In genomic region chr6:115006948-115007347, GRCm38 (mm10) we compare ENCODE assay signal across 9 mouse cellular contexts. TPM values are rescaled to one million over a fixed set of nuclear protein-coding genes. Genes with fewer than 3 reads are reported as not detected.
DNase-seq lines count a peak whose midpoint lies in the region; ATAC-seq lines count a peak whose summit lies in the region.
"Had no signal": no experiment of that assay in that cellular context is flagged by ENCODE, and none has a peak within 500 bp of the region (broad histone marks: within the 10 kb centered on the region; RNA-seq: fewer than 3 reads in every experiment).

No protein-coding gene starts in this region.

- DNase-seq in neural tube, embryonic 10.5 days (ENCODE audit: extremely low spot score, low spot score) = no peak
- peak; percentile 11 for DNase-seq in retina, embryonic 14.5 days (ENCODE audit: low spot score)
- no peak for DNase-seq in spleen, postnatal 14 days (ENCODE audit: low spot score in 2 of 2)
- no peak for DNase-seq in left cerebral cortex, adult 9 months (ENCODE audit: low spot score in 2 of 2)
- DNase-seq in layer of hippocampus, postnatal 14 days (ENCODE audit: low spot score in 2 of 2) = no peak

- no peaks in the 10 kb centered on the region for H3K27me3 ChIP-seq in neural tube, embryonic 13.5 days
- H3K27me3 ChIP-seq in forebrain, embryonic 16.5 days (replicated peaks; ENCODE audit: control insufficient read depth, insufficient read depth, low read length) = no peaks in the 10 kb centered on the region
- H3K27me3 ChIP-seq in intestine, embryonic 15.5 days (replicated peaks) = no peaks in the 10 kb centered on the region
- H3K27me3 ChIP-seq: limb, embryonic 15.5 days had no signal

- H3K27ac ChIP-seq in neural tube, embryonic 13.5 days (replicated peaks) = no peak overlapping the region
- no peak overlapping the region for H3K27ac ChIP-seq in forebrain, embryonic 16.5 days (ENCODE audit: low read length)
- no peak overlapping the region for H3K27ac ChIP-seq in intestine, embryonic 15.5 days
- H3K27ac ChIP-seq: limb, embryonic 15.5 days had no signal

- H3K9ac ChIP-seq in neural tube, embryonic 13.5 days = 0 out of 2 replicates have a peak overlapping the region, but pooled peaks have one; percentile 12
- H3K9ac ChIP-seq in forebrain, embryonic 16.5 days (replicated peaks; ENCODE audit: low read depth, low read length) = 0 out of 2 replicates have a peak overlapping the region, but pooled peaks have one; percentile 26
- H3K9ac ChIP-seq in intestine, embryonic 15.5 days = no peak overlapping the region
- H3K9ac ChIP-seq: limb, embryonic 15.5 days had no signal

- no peaks in the 10 kb centered on the region for H3K9me3 ChIP-seq in neural tube, embryonic 13.5 days
- no peaks in the 10 kb centered on the region for H3K9me3 ChIP-seq in forebrain, embryonic 16.5 days (ENCODE audit: control insufficient read depth, low read length)
- H3K9me3 ChIP-seq in intestine, embryonic 15.5 days = no peaks in the 10 kb centered on the region
- H3K9me3 ChIP-seq: limb, embryonic 15.5 days had no signal

- no peak overlapping the region for H3K4me2 ChIP-seq in neural tube, embryonic 13.5 days
- no peak overlapping the region for H3K4me2 ChIP-seq in forebrain, embryonic 16.5 days (ENCODE audit: low read length)
- no peak overlapping the region for H3K4me2 ChIP-seq in intestine, embryonic 15.5 days (replicated peaks)
- H3K4me2 ChIP-seq: limb, embryonic 15.5 days had no signal

- peaks cover 37% of the 10 kb centered on the region for H3K36me3 ChIP-seq in neural tube, embryonic 13.5 days
- H3K36me3 ChIP-seq in forebrain, embryonic 16.5 days (ENCODE audit: control insufficient read depth, insufficient read depth) = 0 out of 2 replicates have a peak, but pooled peaks cover 2% of the 10 kb centered on the region
- H3K36me3 ChIP-seq in intestine, embryonic 15.5 days = peaks cover 12% of the 10 kb centered on the region

- H3K4me1 ChIP-seq in neural tube, embryonic 13.5 days (replicated peaks) = peaks cover 10% of the 10 kb centered on the region; the same call in 1 of the 2 replicates
- peaks cover 6% of the 10 kb centered on the region; the same call in 1 of the 2 replicates for H3K4me1 ChIP-seq in forebrain, embryonic 16.5 days (replicated peaks; ENCODE audit: control insufficient read depth, insufficient read depth, low read length)
- H3K4me1 ChIP-seq in intestine, embryonic 15.5 days (replicated peaks) = peaks cover 4% of the 10 kb centered on the region; the same call in 1 of the 2 replicates

- no peak for ATAC-seq in neural tube, embryonic 13.5 days (ENCODE audit: low read depth)
- no peak for ATAC-seq in forebrain, embryonic 16.5 days
- ATAC-seq in intestine, embryonic 15.5 days = peak; percentile 77

- no peak overlapping the region for H3K4me3 ChIP-seq in neural tube, embryonic 13.5 days
- no peak overlapping the region for H3K4me3 ChIP-seq in forebrain, embryonic 16.5 days (replicated peaks; ENCODE audit: low read length)
- no peak overlapping the region for H3K4me3 ChIP-seq in intestine, embryonic 15.5 days (replicated peaks)
- H3K4me3 ChIP-seq: limb, embryonic 15.5 days had no signal

- 76% methylated on average over 6 of the region's 6 CpGs for WGBS in neural tube, embryonic 13.5 days
- WGBS in forebrain, embryonic 16.5 days = 38% methylated on average over 6 of the region's 6 CpGs
- WGBS in intestine, embryonic 15.5 days = 63% methylated on average over 6 of the region's 6 CpGs

RNA-seq across cellular contexts. Expression of gene Tamm41, which starts 30.7 kb away (rescaled TPM):
- 43.2 and 45.4 TPM in 2 replicates for polyA plus RNA-seq in neural tube, embryonic 13.5 days (2015; fragmentation: Nextera tagmentation; extraction: Ambion mirVana)
- polyA plus RNA-seq in forebrain, embryonic 16.5 days (2015; fragmentation: Nextera tagmentation; extraction: Ambion mirVana) = 54.2 and 58.2 TPM in 2 replicates
- polyA plus RNA-seq in intestine, embryonic 15.5 days (2015; fragmentation: Nextera tagmentation; extraction: Ambion mirVana) = 60.1 and 61.6 TPM in 2 replicates
- 10 to 100 TPM; 19.9 to 21.2 TPM for total RNA-seq in layer of hippocampus, postnatal 14 days (2021)

RNA-seq across cellular contexts. Expression of gene Vgll4, which starts 37.2 kb away (rescaled TPM):
- polyA plus RNA-seq in neural tube, embryonic 13.5 days (2015; fragmentation: Nextera tagmentation; extraction: Ambion mirVana) = 60.6 and 65.2 TPM in 2 replicates
- polyA plus RNA-seq in forebrain, embryonic 16.5 days (2015; fragmentation: Nextera tagmentation; extraction: Ambion mirVana) = 74.3 and 79.0 TPM in 2 replicates
- polyA plus RNA-seq in intestine, embryonic 15.5 days (2015; fragmentation: Nextera tagmentation; extraction: Ambion mirVana) = 74.8 and 76.0 TPM in 2 replicates
- total RNA-seq in layer of hippocampus, postnatal 14 days (2021) = 10 to 100 TPM; 33.3 to 36.2 TPM
